Mouse (Mus musculus) hindbrain, embryonic 16.5 days (tissue): Measurements from ENCODE around the gene Lysmd1. TPM values are rescaled to one million over a fixed set of nuclear protein-coding genes. Genes with fewer than 3 reads are reported as not detected.

ENCODE experiments used
- ATAC-seq: fragments of 200-750 bp; cut with Nextera tagmentation; 2 replicates; pipeline ENCODE4 v1.8.0; 2017; ENCODE audit warnings: moderate TSS enrichment, moderate library complexity
- H3K27ac ChIP-seq: fragments of 300-500 bp; sonication (generic); 2 replicates; pipeline ENCODE4 v1.5.1; 2014; ENCODE audit warnings: low read depth, mild to moderate bottlenecking, control low read depth, low read length, moderate library complexity
- H3K27me3 ChIP-seq: fragments of 300-500 bp; sonication (generic); replicated peaks from 2 replicates; pipeline ENCODE4 v1.6.1; 2014; ENCODE audit warnings: low read length; ENCODE audit not compliant: control insufficient read depth, insufficient read depth
- H3K36me3 ChIP-seq: fragments of 300-500 bp; sonication (generic); 2 replicates; pipeline ENCODE4 v1.6.1; 2014; ENCODE audit warnings: mild to moderate bottlenecking, low read length, moderate library complexity, mixed read lengths; ENCODE audit not compliant: control insufficient read depth, insufficient read depth
- H3K4me1 ChIP-seq: fragments of 300-500 bp; sonication (generic); 2 replicates; pipeline ENCODE4 v1.6.1; 2014; ENCODE audit warnings: low read depth, low read length; ENCODE audit not compliant: control insufficient read depth, insufficient read depth
- H3K4me2 ChIP-seq: fragments of 300-500 bp; sonication (generic); 2 replicates; pipeline ENCODE4 v1.6.1; 2014; ENCODE audit warnings: mild to moderate bottlenecking, low read length, control low read depth, moderate library complexity
- H3K4me3 ChIP-seq: fragments of 300-500 bp; sonication (generic); 2 replicates; pipeline ENCODE4 v1.5.1; 2014; ENCODE audit warnings: mild to moderate bottlenecking, low read length, control low read depth, moderate library complexity
- H3K9ac ChIP-seq: fragments of 300-500 bp; sonication (generic); 2 replicates; pipeline ENCODE4 v1.6.1; 2014; ENCODE audit warnings: low read depth, mild to moderate bottlenecking, control low read depth, low read length, moderate library complexity
- H3K9me3 ChIP-seq: fragments of 300-500 bp; sonication (generic); 2 replicates; pipeline ENCODE4 v1.6.1; 2014; ENCODE audit warnings: mild to moderate bottlenecking, low read length, moderate library complexity; ENCODE audit not compliant: control insufficient read depth
- WGBS: fragments of 180-500 bp; shearing (Covaris S2); extraction: QIAGEN DNeasy Blood & Tissue Kit; methylation state at CpG from one replicate; pipeline ENCODE4 v1.1.7; 2014; 5-methylcytosine and 5-hydroxymethylcytosine counted together
- polyA plus RNA-seq: library from polyadenylated mRNA; unstranded; fragments of >200 nt; fragmentation: Nextera tagmentation; extraction: Ambion mirVana; gene quantifications from 2 replicates; pipeline ENCODE4 v1.2.1, GENCODE M21; 2015

Lysmd1 gene
- polyA plus RNA-seq, 1 experiment from 2014 or later: 51.9 TPM

DNA sequence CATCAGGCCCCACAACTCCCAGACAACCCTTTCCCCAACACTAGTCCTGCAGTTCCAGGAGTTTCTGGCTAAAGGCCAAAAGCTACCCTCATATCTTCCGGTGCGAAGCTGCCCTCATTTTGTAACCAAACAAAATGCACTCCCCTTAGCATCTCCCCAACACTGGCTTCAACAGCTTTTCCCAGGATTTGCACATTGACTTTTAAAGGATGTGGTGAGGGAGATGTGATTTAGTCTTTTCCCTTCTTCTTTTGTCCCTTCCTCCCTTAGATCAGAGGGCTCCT is 28.4 kb downstream of the Lysmd1 start:
- peak overlapping the region; percentile 31; the same call in 1 of the 2 replicates for H3K27ac ChIP-seq
- peak overlapping the region; percentile 86 for H3K9ac ChIP-seq

DNA sequence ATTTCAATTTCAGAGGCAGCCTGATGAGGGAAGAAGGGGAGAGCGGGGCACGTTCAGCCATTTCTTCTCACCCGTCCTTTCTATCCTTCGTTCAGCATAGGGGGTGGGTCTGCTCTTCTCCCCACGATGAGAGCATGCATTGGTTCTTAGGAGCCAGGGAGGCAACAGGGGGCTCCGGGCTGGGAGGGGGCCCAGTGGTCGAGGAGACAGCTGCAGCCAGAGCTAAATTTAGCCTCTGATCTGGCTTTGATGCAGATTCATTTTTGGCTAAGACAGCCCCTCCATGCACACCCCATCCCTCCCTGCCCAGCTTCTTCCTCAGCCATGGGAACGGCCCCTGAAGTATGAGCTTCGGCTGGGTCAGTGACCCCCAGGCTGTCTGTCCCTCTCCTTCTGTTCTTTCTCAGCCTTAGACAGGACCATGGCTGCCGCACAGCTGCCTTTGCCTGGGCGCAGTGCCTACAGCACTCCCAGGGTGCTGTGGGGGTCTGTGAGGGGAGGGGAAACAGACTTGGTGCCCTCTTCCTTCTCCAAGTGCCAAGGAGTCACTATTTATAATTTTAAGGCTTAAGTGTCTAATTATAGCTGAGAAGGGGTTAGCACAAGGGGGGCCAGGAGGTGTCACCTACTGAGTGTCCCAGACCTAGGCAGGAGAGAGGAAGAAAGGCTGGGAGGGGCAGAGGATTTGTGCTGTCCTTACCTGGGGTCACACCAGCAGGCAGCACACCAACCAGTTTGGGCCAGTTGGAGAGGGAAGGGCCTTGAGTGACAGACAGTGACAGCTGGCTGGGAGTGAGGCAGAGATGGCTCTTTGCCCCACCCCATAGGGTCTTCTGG is 29.7 kb downstream of the Lysmd1 start:
- no peaks in the 10 kb centered on the region for H3K27me3 ChIP-seq
- no peaks in the 10 kb centered on the region for H3K9me3 ChIP-seq
- H3K4me1 ChIP-seq: peaks cover 36% of the 10 kb centered on the region
- peak overlapping the region; percentile 8; the same call in 1 of the 2 replicates for H3K4me3 ChIP-seq
- peaks cover 31% of the 10 kb centered on the region for H3K36me3 ChIP-seq
- peak overlapping the region; percentile 77 for H3K4me2 ChIP-seq
- WGBS: 38% methylated on average over 11 of the region's 11 CpGs
- no peak for ATAC-seq
- 0 out of 2 replicates have a peak overlapping the region, but pooled peaks have one; percentile 3 for H3K9ac ChIP-seq
- H3K27ac ChIP-seq: peak overlapping the region; percentile 11; the same call in 1 of the 2 replicates

More for the DNA sequence above, 28.4 kb downstream of the Lysmd1 start:
- Histone ChIP-seq H3K4me2 (peak overlapping the region; percentile 77), H3K4me3 (peak overlapping the region; percentile 82), H3K27me3 (no peaks in the 10 kb centered on the region), H3K4me1 (peaks cover 36% of the 10 kb centered on the region), H3K9me3 (no peaks in the 10 kb centered on the region), H3K36me3 (peaks cover 20% of the 10 kb centered on the region)
- ATAC-seq: no peak
- 13% methylated on average over 2 of the region's 2 CpGs for WGBS

DNA sequence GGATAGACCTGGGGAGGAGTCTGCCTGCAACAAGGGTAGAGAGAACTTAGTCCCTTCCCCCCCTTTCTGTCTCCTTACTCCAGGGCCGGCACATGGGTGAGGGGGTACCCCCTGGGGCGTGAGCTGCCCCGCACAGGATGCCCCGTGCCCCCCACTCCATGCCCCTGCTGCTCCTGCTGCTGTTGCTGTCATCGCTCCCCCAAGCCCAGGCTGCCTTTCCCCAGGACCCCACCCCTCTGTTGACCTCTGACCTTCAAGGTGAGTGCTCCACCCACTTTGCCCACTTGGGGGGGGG is 30.3 kb downstream of the Lysmd1 start:
- no peak overlapping the region for H3K4me3 ChIP-seq

DNA sequence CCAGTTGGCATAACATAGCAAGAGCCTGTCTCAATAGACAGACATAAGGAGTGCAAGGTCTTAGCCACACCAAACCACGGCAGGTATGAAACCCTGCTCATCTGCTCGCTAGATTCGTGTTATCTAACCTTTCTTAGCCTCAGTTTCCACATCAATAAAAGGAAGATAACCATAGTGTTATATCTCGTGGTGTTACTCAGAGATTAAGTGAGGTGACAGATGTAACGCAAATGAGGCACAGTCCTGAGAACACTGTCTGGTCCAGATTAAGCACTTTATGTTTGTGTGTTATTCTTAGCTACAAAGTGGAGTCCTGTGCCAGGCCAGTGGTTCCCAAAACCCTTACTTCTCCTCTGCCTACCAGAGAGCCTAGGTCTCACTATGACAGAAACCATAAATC is 31.0 kb downstream of the Lysmd1 start:
- Histone ChIP-seq H3K27me3 (no peaks in the 10 kb centered on the region; the same call in 1 of the 2 replicates), H3K4me3 (no peak overlapping the region), H3K9me3 (no peaks in the 10 kb centered on the region), H3K4me1 (peaks cover 30% of the 10 kb centered on the region), H3K4me2 (no peak overlapping the region), H3K27ac (no peak overlapping the region), H3K36me3 (peaks cover 43% of the 10 kb centered on the region), H3K9ac (no peak overlapping the region)
- ATAC-seq: no peak
- 86% methylated on average over 5 of the region's 5 CpGs for WGBS

More for the DNA sequence above, 30.3 kb downstream of the Lysmd1 start:
- no peak overlapping the region for H3K27ac ChIP-seq
- H3K27me3 ChIP-seq: no peaks in the 10 kb centered on the region
- no peaks in the 10 kb centered on the region for H3K9me3 ChIP-seq
- H3K4me2 ChIP-seq: no peak overlapping the region; the same call in 1 of the 2 replicates
- H3K4me1 ChIP-seq: peaks cover 36% of the 10 kb centered on the region
- H3K36me3 ChIP-seq: peaks cover 37% of the 10 kb centered on the region
- WGBS: 72% methylated on average over 5 of the region's 5 CpGs
- ATAC-seq: no peak
- no peak overlapping the region for H3K9ac ChIP-seq

DNA sequence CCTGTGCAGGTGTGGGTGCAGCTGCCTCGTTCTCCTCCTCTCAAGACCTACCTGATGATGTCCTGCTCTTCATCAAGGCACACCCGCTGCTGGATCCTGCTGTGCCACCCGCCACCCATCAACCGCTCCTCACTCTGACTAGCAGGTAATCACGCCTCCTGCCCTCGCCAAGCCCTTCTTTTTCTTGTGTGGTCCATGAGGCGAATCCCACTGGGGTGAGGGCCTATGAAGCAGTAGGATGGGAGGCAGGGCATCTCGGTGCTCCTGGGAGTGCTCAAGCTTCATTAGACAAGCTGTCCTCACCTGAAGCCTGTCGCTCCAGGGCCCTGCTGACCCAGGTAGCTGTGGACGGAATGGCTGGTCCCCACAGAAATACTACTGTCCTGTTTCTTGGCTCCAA is 36.1 kb downstream of the Lysmd1 start:
- peaks cover 6% of the 10 kb centered on the region for H3K27me3 ChIP-seq
- no peak overlapping the region for H3K4me3 ChIP-seq
- peaks cover 65% of the 10 kb centered on the region for H3K36me3 ChIP-seq
- 89% methylated on average over 10 of the region's 10 CpGs for WGBS
- H3K27ac ChIP-seq: no peak overlapping the region
- no peak overlapping the region for H3K4me2 ChIP-seq
- no peaks in the 10 kb centered on the region for H3K9me3 ChIP-seq
- H3K9ac ChIP-seq: no peak overlapping the region
- ATAC-seq: no peak
- H3K4me1 ChIP-seq: peaks cover 8% of the 10 kb centered on the region; the same call in 1 of the 2 replicates

DNA sequence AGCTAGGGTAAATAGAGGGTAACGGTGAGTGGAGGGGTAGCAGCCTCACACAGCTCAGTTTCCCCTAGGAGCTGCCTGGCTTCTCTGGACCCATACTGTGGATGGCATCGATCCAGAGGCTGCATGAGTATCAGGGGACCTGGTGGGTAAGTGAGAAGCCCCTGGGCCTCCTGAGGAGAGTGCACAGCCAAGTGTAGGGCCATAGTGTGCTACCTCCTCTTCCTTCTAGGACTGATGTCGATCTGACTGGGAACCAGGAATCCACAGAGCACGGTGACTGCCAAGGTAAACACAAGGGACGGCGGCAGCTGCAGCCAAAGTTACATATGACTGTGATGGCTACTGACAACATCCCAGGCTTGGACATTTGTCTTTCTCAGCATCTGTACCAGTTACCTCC is 37.2 kb downstream of the Lysmd1 start:
- Histone ChIP-seq H3K9me3 (no peaks in the 10 kb centered on the region), H3K4me2 (no peak overlapping the region), H3K9ac (no peak overlapping the region), H3K27ac (no peak overlapping the region), H3K36me3 (peaks cover 60% of the 10 kb centered on the region), H3K27me3 (peaks cover 6% of the 10 kb centered on the region), H3K4me1 (peaks cover 8% of the 10 kb centered on the region; the same call in 1 of the 2 replicates), H3K4me3 (no peak overlapping the region)
- WGBS: 65% methylated on average over 5 of the region's 6 CpGs
- ATAC-seq: no peak

DNA sequence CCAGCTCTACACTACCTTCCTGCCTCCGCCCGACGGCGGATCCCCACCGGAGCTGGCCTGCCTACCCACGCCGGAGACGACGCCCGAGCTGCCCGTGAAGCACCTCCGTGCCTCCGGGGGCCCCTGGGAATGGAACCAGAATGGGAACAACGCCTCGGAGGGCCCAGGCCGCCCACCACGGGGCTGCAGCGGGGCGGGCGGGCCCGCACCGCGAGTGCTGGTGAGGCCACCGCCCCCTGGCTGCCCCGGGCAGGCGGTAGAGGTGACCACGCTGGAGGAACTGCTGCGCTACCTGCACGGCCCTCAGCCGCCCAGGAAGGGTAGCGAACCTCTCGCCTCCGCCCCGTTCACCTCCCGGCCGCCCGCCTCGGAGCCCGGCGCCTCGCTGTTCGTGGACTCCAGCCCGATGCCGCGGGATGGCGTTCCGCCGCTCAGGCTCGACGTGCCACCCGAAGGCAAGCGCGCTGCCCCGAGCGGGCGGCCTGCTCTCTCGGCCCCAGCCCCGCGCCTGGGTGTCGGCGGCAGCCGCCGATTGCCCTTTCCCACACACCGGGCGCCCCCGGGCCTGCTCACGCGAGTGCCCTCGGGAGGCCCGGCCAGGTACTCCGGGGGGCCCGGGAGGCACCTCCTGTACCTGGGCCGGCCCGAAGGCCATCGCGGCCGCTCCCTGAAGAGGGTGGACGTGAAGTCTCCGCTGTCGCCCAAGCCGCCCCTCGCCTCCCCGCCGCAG is 38.8 kb downstream of the Lysmd1 start:
- H3K9ac ChIP-seq: no peak overlapping the region; the same call in 1 of the 2 replicates
- peaks cover 50% of the 10 kb centered on the region for H3K36me3 ChIP-seq
- no peak overlapping the region; the same call in 1 of the 2 replicates for H3K4me2 ChIP-seq
- WGBS: 20% methylated on average over 71 of the region's 84 CpGs
- H3K27ac ChIP-seq: no peak overlapping the region
- ATAC-seq: no peak
- H3K4me1 ChIP-seq: peaks cover 8% of the 10 kb centered on the region; the same call in 1 of the 2 replicates
- peaks cover 6% of the 10 kb centered on the region for H3K27me3 ChIP-seq
- H3K9me3 ChIP-seq: no peaks in the 10 kb centered on the region
- H3K4me3 ChIP-seq: no peak overlapping the region

DNA sequence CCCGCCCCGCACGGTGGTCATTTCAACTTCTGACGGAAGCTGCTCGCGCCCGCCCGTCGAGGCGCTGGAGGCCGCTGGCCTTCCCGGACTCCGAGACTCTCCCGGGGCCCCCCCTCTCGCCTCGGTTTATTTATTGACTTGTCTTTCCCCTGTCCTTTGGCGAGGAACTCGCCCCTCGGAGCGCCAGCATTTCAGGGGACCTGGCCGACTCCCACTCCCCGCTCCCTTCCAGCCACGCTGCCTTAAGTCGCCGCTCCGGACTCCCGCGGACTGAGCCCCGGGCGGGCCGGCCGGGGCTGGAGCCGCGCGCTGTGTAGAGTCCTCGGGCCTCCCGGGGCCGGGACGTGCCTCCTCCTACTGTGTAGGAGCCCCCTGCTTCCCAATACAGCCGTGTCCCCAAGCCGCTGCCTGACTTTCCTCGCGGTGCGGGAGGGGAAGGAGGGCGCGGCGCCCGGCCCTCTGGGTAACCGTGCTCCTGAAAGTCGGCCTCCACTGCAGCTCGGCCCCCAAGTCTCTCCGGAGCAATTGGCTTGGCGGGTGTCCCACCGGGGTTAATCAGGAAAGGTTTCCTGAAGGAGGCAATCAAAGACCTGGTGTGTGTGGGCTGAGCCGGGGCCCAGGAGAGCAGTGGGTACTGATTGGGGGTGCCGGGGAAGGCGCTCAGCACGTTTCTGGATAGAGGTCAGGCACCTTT is 39.5 kb downstream of the Lysmd1 start:
- H3K27me3 ChIP-seq: peaks cover 6% of the 10 kb centered on the region
- H3K9me3 ChIP-seq: no peaks in the 10 kb centered on the region
- peak overlapping the region; percentile 50 for H3K9ac ChIP-seq
- 9% methylated on average over 53 of the region's 58 CpGs for WGBS
- H3K4me2 ChIP-seq: peak overlapping the region; percentile 49
- peaks cover 44% of the 10 kb centered on the region for H3K36me3 ChIP-seq
- peak; percentile 32; the same call in 1 of the 2 replicates for ATAC-seq
- H3K4me3 ChIP-seq: peak overlapping the region; percentile 21; the same call in 1 of the 2 replicates
- H3K27ac ChIP-seq: no peak overlapping the region
- H3K4me1 ChIP-seq: peaks cover 8% of the 10 kb centered on the region; the same call in 1 of the 2 replicates
